Mouse (Mus musculus): ENCODE data around the gene Notch3.

DNA sequence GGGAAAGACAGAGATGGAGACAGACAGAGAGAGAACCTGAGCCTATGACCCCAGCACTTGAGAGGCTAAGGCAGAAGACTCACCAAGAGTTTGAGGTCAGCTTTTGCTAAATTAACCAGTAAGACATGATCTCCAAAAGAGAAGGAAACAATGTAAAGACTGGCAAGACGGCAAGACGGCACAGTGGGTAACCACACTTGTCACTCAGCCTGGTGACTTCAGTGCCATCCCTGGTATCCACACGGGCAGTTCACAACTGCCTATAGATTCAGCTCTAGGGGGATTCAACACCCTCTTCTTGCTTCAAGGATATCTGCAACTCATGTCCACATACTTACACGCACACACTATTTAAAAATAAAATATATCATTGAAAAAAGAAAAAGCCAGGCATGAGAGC, 43.1 kb downstream of the Notch3 start:
- no peak for TF ChIP-seq CTCF (IDR thresholded peaks at IDR 0.05; ENCODE audit: extremely low read depth, insufficient read length, insufficient replicate concordance, low read depth, low read length)
- no peak for TF ChIP-seq POLR2A (IDR thresholded peaks at IDR 0.05; ENCODE audit: low read depth, low read length)

Measured in small intestine, adult 2 months (tissue).